Mouse (Mus musculus): ENCODE results near the gene Fam50a.
A peak's percentile ranks its signal among the peaks of the same experiment; 100 is the strongest.

The Fam50a gene

DNA sequence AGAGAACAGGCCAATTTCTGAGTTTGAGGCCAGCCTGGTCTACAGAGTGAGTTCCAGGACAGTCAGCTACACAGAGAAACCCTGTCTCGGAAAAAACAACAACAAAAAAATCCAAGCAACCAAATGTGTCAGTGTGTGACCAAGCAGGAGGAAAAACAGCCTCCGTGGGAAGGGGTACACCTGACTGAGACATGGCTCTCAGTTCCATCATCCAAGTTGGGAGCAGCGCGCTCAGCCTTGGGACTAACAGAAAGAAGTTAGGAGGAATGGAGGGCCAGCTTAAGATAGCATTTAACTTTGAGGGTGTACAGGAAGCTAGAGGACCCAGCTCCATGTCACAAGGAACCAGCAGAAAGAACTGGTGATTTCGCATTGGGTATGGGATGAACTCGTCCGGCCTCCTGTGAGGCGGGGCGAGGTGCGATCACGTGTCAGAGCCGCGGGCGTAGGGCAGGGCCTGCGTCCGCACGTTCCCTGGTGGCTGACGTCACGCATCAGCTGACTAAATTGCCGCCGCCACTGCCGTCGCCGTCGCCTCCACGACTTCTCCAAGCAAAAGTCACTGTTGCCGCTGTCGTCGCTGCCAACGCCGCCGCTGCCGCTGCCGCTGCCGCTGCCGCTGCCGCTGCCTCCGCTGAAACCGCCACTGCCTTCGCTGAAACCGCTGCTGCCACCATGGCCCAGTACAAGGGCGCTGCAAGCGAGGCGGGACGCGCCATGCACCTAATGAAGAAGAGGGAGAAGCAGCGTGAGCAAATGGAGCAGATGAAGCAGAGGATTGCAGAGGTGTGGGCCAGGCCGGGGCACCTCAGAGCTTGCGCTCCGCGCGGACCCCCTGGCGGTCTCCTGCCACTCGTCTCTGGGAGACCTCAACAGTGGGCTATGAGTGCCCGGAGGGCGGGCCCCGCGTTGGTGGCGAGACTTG, at the start of gene Fam50a:
Fam50a (plus strand) TSS at position 494 of the 925 bp plus-strand sequence.
- no peak for TF ChIP-seq GATA4 (IDR thresholded peaks at IDR 0.05; ENCODE audit: insufficient replicate concordance, low read length)

- no peak for TF ChIP-seq GATA4 (IDR thresholded peaks at IDR 0.05; ENCODE audit: insufficient replicate concordance, low read length)
Observed at GRCm38 (mm10) chrX:74269736-74270061, 43.1 kb upstream of the Fam50a start.

- peak; percentile 44; the same call in 1 of the 2 replicates for TF ChIP-seq GATA4 (IDR thresholded peaks at IDR 0.05; ENCODE audit: insufficient replicate concordance, low read length)
Observed at GRCm38 (mm10) chrX:74270062-74270901, 42.6 kb upstream of the Fam50a start, which contains the start of gene Rpl10. TSS of gene Rpl10 (plus strand) at chrX:74270812.

DNA sequence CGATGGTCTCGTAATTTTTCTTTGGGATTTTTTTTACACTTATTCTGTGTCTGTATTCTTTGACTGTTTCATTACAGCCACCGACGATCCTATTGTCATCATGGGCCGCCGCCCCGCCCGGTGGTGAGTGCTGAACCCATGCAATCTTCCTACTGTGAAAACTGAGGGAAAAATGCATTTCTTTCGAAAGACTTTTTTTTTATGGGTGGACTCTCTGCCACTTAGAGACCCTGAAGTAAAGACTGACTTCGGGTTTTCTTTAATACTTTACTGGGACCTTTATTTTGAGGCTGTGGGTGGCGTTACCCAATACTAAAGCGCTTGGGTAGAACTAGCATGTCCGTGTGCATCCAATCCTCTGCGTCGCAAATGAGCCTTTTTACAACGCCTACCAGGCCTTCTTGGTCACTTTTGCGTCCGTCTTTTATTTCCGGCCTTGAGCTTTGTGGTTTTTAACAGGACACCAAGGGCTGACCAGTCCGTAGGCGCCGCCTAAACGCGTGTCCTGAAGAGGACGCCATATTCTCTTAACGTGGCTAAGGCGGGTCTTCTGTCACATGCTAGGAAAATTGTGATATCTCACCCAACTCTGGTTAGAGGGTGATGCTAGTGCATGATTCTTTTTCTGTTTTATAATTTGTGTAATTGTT, 41.8 kb upstream of the Fam50a start:
- TF ChIP-seq GATA4 (IDR thresholded peaks at IDR 0.05; ENCODE audit: insufficient replicate concordance, low read length) = no peak

GRCm38 (mm10) chrX:74273422-74274322, 39.2 kb upstream of the Fam50a start:
- TF ChIP-seq GATA4 (IDR thresholded peaks at IDR 0.05; ENCODE audit: insufficient replicate concordance, low read length) = no peak

DNA sequence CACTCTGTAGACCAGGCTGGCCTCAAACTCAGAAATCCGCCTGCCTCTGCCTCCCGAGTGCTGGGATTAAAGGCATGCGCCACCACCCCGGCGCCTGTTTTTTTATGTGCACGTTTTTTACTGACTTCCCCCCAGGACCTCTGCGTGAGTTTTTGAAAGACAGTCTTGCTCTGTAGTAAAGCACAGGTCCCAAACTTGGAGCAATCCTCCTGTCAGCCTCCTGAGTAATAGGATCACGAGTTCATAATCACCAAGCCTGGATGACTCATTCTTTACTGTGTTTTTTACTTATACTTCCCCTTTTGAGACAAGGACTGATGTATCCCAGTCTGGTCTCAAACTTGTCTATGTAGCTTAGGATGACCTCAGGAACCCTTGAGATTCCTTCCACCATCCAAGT, 34.9 kb upstream of the Fam50a start:
- no peak for TF ChIP-seq GATA4 (IDR thresholded peaks at IDR 0.05; ENCODE audit: insufficient replicate concordance, low read length)

- no peak for TF ChIP-seq GATA4 (IDR thresholded peaks at IDR 0.05; ENCODE audit: insufficient replicate concordance, low read length)
Observed at GRCm38 (mm10) chrX:74281041-74281731, 31.6 kb upstream of the Fam50a start.

GRCm38 (mm10) chrX:74281732-74282394, 31.0 kb upstream of the Fam50a start, which contains the start of the genes Taz and Dnase1l1:
TSS of gene Taz (plus strand) at chrX:74281912.
TSS of gene Dnase1l1 (minus strand) at chrX:74282337.
- TF ChIP-seq GATA4 (IDR thresholded peaks at IDR 0.05; ENCODE audit: insufficient replicate concordance, low read length) = no peak

DNA sequence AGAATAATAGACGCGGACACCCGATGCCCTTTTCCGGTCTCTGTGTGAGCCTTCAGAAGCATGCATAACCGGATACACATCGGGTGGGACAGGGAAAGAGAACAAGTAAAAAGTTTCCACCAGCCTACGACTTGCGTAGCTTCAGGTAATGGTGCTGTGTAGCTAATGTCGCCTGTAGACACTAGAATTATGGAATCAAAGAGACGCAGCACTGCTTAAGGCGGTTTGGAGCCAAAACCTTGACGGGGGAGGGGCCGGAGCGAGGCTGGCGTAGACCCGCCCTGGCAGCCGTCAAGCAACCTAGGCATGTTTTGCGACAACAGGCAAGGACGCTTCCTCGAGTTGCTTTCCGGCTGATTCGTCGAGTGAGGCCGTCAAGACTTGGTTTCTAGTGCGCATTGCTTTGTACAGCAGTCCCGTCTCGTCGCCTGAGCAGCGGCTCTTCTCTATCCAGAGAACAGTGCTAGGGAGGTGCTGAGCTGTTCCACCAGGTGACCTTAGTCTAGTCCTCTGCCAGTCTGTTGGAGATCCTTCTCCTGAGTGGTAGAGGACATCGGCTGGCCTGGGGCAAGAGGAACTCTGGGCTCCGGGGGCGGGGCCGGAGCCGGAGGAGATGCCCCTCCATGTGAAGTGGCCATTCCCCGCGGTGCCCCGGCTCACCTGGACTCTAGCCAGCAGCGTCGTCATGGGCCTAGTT, 30.3 kb upstream of the Fam50a start:
- TF ChIP-seq GATA4 (IDR thresholded peaks at IDR 0.05; ENCODE audit: insufficient replicate concordance, low read length) = no peak

GRCm38 (mm10) chrX:74283092-74283437, 29.8 kb upstream of the Fam50a start:
- no peak for TF ChIP-seq GATA4 (IDR thresholded peaks at IDR 0.05; ENCODE audit: insufficient replicate concordance, low read length)

GRCm38 (mm10) chrX:74293431-74293830, 19.4 kb upstream of the Fam50a start:
- TF ChIP-seq GATA4 (IDR thresholded peaks at IDR 0.05; ENCODE audit: insufficient replicate concordance, low read length) = no peak

DNA sequence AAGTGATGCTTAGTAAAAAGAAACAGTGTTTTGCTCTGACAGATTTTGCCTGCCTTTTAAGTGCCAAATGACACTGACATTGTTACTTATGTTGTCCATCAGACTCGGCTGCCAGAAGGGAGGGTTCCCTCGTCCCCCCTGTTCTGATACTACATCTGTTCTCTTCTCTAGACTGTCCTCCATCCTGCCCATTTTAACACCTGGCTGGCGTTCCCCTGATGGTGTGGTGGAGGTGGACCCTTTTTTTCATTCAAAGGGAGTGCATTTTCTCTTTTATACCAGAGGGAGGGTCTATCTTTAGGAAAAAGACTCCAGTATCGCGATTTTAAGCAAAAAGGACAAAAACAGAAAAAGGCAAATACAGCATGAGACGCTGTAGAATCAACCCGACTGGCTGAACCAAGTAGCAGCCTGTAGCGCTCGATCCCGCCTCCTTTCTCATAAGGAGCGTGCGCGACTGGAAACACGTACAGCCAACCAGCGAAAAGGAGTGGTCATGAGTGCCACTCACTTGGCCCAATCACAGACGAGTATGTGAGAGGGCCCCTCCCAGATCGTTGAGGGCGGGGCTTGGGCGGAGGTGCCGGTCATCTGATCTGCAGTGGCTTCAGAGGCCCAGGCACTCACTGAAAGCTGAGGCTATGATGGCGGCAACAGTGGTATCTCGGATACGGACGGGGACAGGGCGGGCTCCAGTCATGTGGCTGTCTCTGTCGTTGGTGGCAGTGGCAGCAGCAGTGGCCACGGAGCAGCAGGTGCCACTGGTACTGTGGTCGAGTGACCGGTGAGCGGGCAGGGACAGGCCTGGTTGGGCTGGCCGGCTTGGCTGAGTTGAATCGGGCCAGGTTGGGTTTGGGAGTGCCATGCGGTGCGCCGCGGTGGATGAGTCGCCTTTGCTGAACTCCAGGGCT, 16.0 kb upstream of the Fam50a start, which contains the start of gene Atp6ap1:
Atp6ap1 (plus strand) TSS at position 560 of the 911 bp plus-strand sequence.
- TF ChIP-seq GATA4 (IDR thresholded peaks at IDR 0.05; ENCODE audit: insufficient replicate concordance, low read length) = no peak
